Mouse (Mus musculus) liver, postnatal 0 days (tissue): Measurements from ENCODE around the gene Klhl26. TPM values are rescaled to one million over a fixed set of nuclear protein-coding genes. Genes with fewer than 3 reads are reported as not detected.
A peak's percentile ranks its signal among the peaks of the same experiment; 100 is the strongest.

Experiments used
- ATAC-seq: fragments of 200-750 bp; cut with Nextera tagmentation; 2 replicates; pipeline ENCODE4 v1.8.0; 2017; ENCODE audit warnings: mild to moderate bottlenecking, moderate library complexity
- DNase-seq: peaks from one replicate; pipeline ENCODE4 v3.0.0-alpha.2; 2016
- H3K27ac ChIP-seq: fragments of 300-500 bp; sonication (generic); 2 replicates; pipeline ENCODE4 v1.5.1; 2014; ENCODE audit warnings: antibody characterized with exemption, moderate library complexity, mild to moderate bottlenecking, low read depth
- H3K27me3 ChIP-seq: fragments of 300-500 bp; sonication (generic); 2 replicates; pipeline ENCODE4 v1.6.1; 2014; ENCODE audit warnings: low read length, control low read depth, mixed read lengths; ENCODE audit not compliant: insufficient read depth
- H3K36me3 ChIP-seq: fragments of 300-500 bp; sonication (generic); replicated peaks from 2 replicates; pipeline ENCODE4 v1.6.1; 2014; ENCODE audit warnings: mild to moderate bottlenecking, control low read depth, low read length, moderate library complexity, mixed read lengths; ENCODE audit not compliant: insufficient read depth
- H3K4me1 ChIP-seq: fragments of 300-500 bp; sonication (generic); 2 replicates; pipeline ENCODE4 v1.6.1; 2014; ENCODE audit warnings: antibody characterized with exemption, mild to moderate bottlenecking, control low read depth; ENCODE audit not compliant: insufficient read depth
- H3K4me2 ChIP-seq: fragments of 300-500 bp; sonication (generic); 2 replicates; pipeline ENCODE4 v1.6.1; 2014; ENCODE audit warnings: low read depth, mild to moderate bottlenecking, low read length, moderate library complexity, mixed read lengths
- H3K4me3 ChIP-seq: fragments of 300-500 bp; sonication (generic); 2 replicates; pipeline ENCODE4 v1.5.1; 2014; ENCODE audit warnings: low read depth, low read length
- H3K9ac ChIP-seq: fragments of 300-500 bp; sonication (generic); replicated peaks from 2 replicates; pipeline ENCODE4 v1.6.1; 2014; ENCODE audit warnings: mild to moderate bottlenecking, moderate library complexity
- H3K9me3 ChIP-seq: fragments of 300-500 bp; sonication (generic); 2 replicates; pipeline ENCODE4 v1.6.1; 2016; ENCODE audit warnings: mild to moderate bottlenecking, control low read depth, low read length, mixed read lengths
- CTCF ChIP-seq: sonication (generic); IDR thresholded peaks from 2 replicates; pipeline ENCODE4 v1.5.1; 2016; ENCODE audit warnings: antibody characterized with exemption, low read depth
- EP300 ChIP-seq: IDR thresholded peaks from 2 replicates; pipeline ENCODE4 v1.6.1; 2016; ENCODE audit warnings: antibody characterized with exemption, low read depth, mild to moderate bottlenecking
- WGBS: fragments of 180-500 bp; shearing (Covaris S2); extraction: QIAGEN DNeasy Blood & Tissue Kit; methylation state at CpG from one replicate; pipeline ENCODE4 v1.1.7; 2014; ENCODE audit not compliant: insufficient replicate concordance; 5-methylcytosine and 5-hydroxymethylcytosine counted together
- polyA plus RNA-seq: library from polyadenylated mRNA; unstranded; fragments of >200 nt; fragmentation: Nextera tagmentation; extraction: Ambion mirVana; gene quantifications from 2 replicates; pipeline ENCODE4 v1.2.1, GENCODE M21; 2015

Gene Klhl26
- polyA plus RNA-seq, 1 experiment from 2014 or later, result 5.4 TPM

GRCm38 (mm10) chr8:70489576-70489975, 12.8 kb upstream of the Klhl26 start:
- H3K4me2 ChIP-seq, result peak overlapping the region; percentile 62
- no peak for TF ChIP-seq CTCF
- no peak for TF ChIP-seq EP300
- DNase-seq (no peak), ATAC-seq (no peak)
- H3K9me3 ChIP-seq, result no peaks in the 10 kb centered on the region
- H3K27ac ChIP-seq, result no peak overlapping the region
- WGBS, result 2% methylated on average over 24 of the region's 41 CpGs
- H3K9ac ChIP-seq, result no peak overlapping the region
- H3K36me3 ChIP-seq, result no peaks in the 10 kb centered on the region
- H3K4me1 ChIP-seq, result peaks cover 23% of the 10 kb centered on the region
- peaks cover 99% of the 10 kb centered on the region for H3K27me3 ChIP-seq
- H3K4me3 ChIP-seq, result peak overlapping the region; percentile 27

- H3K27me3 ChIP-seq, result peaks cover 99% of the 10 kb centered on the region
- H3K4me3 ChIP-seq, result peak overlapping the region; percentile 27
- no peak overlapping the region for H3K27ac ChIP-seq
- peak overlapping the region; percentile 67 for H3K4me2 ChIP-seq
- H3K36me3 ChIP-seq, result no peaks in the 10 kb centered on the region
- H3K9ac ChIP-seq, result no peak overlapping the region
- DNase-seq (no peak), ATAC-seq (no peak)
- 5% methylated on average over 14 of the region's 14 CpGs for WGBS
- TF ChIP-seq CTCF, result no peak
- TF ChIP-seq EP300, result no peak
- peaks cover 23% of the 10 kb centered on the region for H3K4me1 ChIP-seq
- no peaks in the 10 kb centered on the region for H3K9me3 ChIP-seq
Observed at GRCm38 (mm10) chr8:70488931-70489470, 12.2 kb upstream of the Klhl26 start.

- DNase-seq, result no peak
- peak; percentile 39 for ATAC-seq
- WGBS, result 2% methylated on average over 47 of the region's 55 CpGs
Observed at GRCm38 (mm10) chr8:70487993-70488796, 11.4 kb upstream of the Klhl26 start.

GRCm38 (mm10) chr8:70486941-70487520, 10.3 kb upstream of the Klhl26 start, which contains the start of gene Tmem59l:
TSS of gene Tmem59l (minus strand) at chr8:70487358.
- H3K4me1 ChIP-seq, result peaks cover 18% of the 10 kb centered on the region
- H3K27ac ChIP-seq, result no peak within 1 kb of the TSS
- no peaks in the 10 kb centered on the region for H3K36me3 ChIP-seq
- peaks cover 92% of the 10 kb centered on the region for H3K27me3 ChIP-seq
- TF ChIP-seq CTCF (no peak), EP300 (no peak)
- peak within 1 kb of the TSS; percentile 67 for H3K4me2 ChIP-seq
- peak within 1 kb of the TSS; percentile 39 for H3K4me3 ChIP-seq
- no peak for ATAC-seq
- H3K9me3 ChIP-seq, result no peaks in the 10 kb centered on the region
- H3K9ac ChIP-seq, result no peak within 1 kb of the TSS
- peak; percentile 15 for DNase-seq
- WGBS, result 17% methylated on average over 33 of the region's 33 CpGs

More at GRCm38 (mm10) chr8:70487993-70488796, 11.4 kb upstream of the Klhl26 start:
- Histone ChIP-seq H3K27ac (no peak overlapping the region), H3K4me3 (peak overlapping the region; percentile 39), H3K27me3 (peaks cover 96% of the 10 kb centered on the region), H3K9me3 (no peaks in the 10 kb centered on the region), H3K4me2 (peak overlapping the region; percentile 67), H3K9ac (no peak overlapping the region), H3K36me3 (no peaks in the 10 kb centered on the region), H3K4me1 (peaks cover 23% of the 10 kb centered on the region)
- TF ChIP-seq EP300, result no peak
- no peak for TF ChIP-seq CTCF

GRCm38 (mm10) chr8:70486191-70486681, 9.5 kb upstream of the Klhl26 start:
- 52% methylated on average over 7 of the region's 7 CpGs for WGBS
- ATAC-seq (no peak), DNase-seq (no peak)
- Histone ChIP-seq H3K4me2 (no peak overlapping the region), H3K4me1 (peaks cover 18% of the 10 kb centered on the region), H3K27ac (no peak overlapping the region), H3K27me3 (peaks cover 89% of the 10 kb centered on the region), H3K36me3 (no peaks in the 10 kb centered on the region), H3K9ac (no peak overlapping the region), H3K4me3 (no peak overlapping the region), H3K9me3 (no peaks in the 10 kb centered on the region)
- no peak for TF ChIP-seq EP300
- TF ChIP-seq CTCF, result no peak

GRCm38 (mm10) chr8:70482943-70483342, 6.2 kb upstream of the Klhl26 start:
- WGBS, result 63% methylated on average over 2 of the region's 2 CpGs
- ATAC-seq, result no peak

More at GRCm38 (mm10) chr8:70482943-70483342, 6.2 kb upstream of the Klhl26 start:
- H3K4me2 ChIP-seq, result no peak overlapping the region
- no peak for DNase-seq
- H3K27me3 ChIP-seq, result peaks cover 62% of the 10 kb centered on the region
- H3K9ac ChIP-seq, result no peak overlapping the region
- no peak overlapping the region for H3K27ac ChIP-seq
- H3K4me3 ChIP-seq, result no peak overlapping the region
- peaks cover 2% of the 10 kb centered on the region for H3K4me1 ChIP-seq
- TF ChIP-seq CTCF (no peak), EP300 (no peak)
- no peaks in the 10 kb centered on the region for H3K36me3 ChIP-seq
- no peaks in the 10 kb centered on the region for H3K9me3 ChIP-seq
